Mouse (Mus musculus) stomach, embryonic 15.5 days (tissue): ENCODE data around the gene Galnt17. TPM values are rescaled to one million over a fixed set of nuclear protein-coding genes. Genes with fewer than 3 reads are reported as not detected.

Experiments
- ATAC-seq: fragments of 200-750 bp; cut with Nextera tagmentation; 2 replicates; pipeline ENCODE4 v1.8.0; 2017; ENCODE audit warnings: low read depth, moderate number of reproducible peaks, moderate TSS enrichment; ENCODE audit not compliant: insufficient read depth, low FRiP score
- H3K27ac ChIP-seq: fragments of 300-500 bp; sonication (generic); 2 replicates; pipeline ENCODE4 v1.5.1; 2015; ENCODE audit warnings: mild to moderate bottlenecking, inconsistent platforms
- H3K27me3 ChIP-seq: fragments of 300-500 bp; sonication (generic); replicated peaks from 2 replicates; pipeline ENCODE4 v1.6.1; 2015; ENCODE audit warnings: inconsistent platforms
- H3K36me3 ChIP-seq: fragments of 300-500 bp; sonication (generic); 2 replicates; pipeline ENCODE4 v1.6.1; 2015; ENCODE audit warnings: inconsistent platforms
- H3K4me1 ChIP-seq: fragments of 300-500 bp; sonication (generic); 2 replicates; pipeline ENCODE4 v1.6.1; 2015; ENCODE audit warnings: inconsistent platforms
- H3K4me2 ChIP-seq: fragments of 300-500 bp; sonication (generic); 2 replicates; pipeline ENCODE4 v1.6.1; 2015; ENCODE audit warnings: mild to moderate bottlenecking, inconsistent platforms
- H3K4me3 ChIP-seq: fragments of 300-500 bp; sonication (generic); replicated peaks from 2 replicates; pipeline ENCODE4 v1.5.1; 2015; ENCODE audit warnings: inconsistent platforms
- H3K9ac ChIP-seq: fragments of 300-500 bp; sonication (generic); 2 replicates; pipeline ENCODE4 v1.6.1; 2015; ENCODE audit warnings: inconsistent platforms
- H3K9me3 ChIP-seq: fragments of 300-500 bp; sonication (generic); 2 replicates; pipeline ENCODE4 v1.6.1; 2016; ENCODE audit warnings: inconsistent platforms
- WGBS: fragments of 180-500 bp; shearing (Covaris S2); methylation state at CpG from one replicate; pipeline ENCODE4 v1.1.7; 2015; 5-methylcytosine and 5-hydroxymethylcytosine counted together
- polyA plus RNA-seq: library from polyadenylated mRNA; unstranded; fragments of >200 nt; fragmentation: Nextera tagmentation; extraction: Ambion mirVana; gene quantifications from 2 replicates; pipeline ENCODE4 v1.2.1, GENCODE M21; 2015

Galnt17 gene
- polyA plus RNA-seq, 1 experiment from 2014 or later = 1.6 TPM

- no peaks in the 10 kb centered on the region for H3K4me1 ChIP-seq
- H3K27ac ChIP-seq = no peak overlapping the region
- H3K4me3 ChIP-seq = no peak overlapping the region
- WGBS = 87% methylated on average over 6 of the region's 6 CpGs
- H3K4me2 ChIP-seq = no peak overlapping the region
- H3K9ac ChIP-seq = no peak overlapping the region
- no peak for ATAC-seq
- no peaks in the 10 kb centered on the region for H3K9me3 ChIP-seq
- no peaks in the 10 kb centered on the region for H3K27me3 ChIP-seq
- no peaks in the 10 kb centered on the region for H3K36me3 ChIP-seq
Observed at GRCm38 (mm10) chr5:130848562-130848961, 459.7 kb downstream of the Galnt17 start.

GRCm38 (mm10) chr5:130825797-130826196, 482.5 kb downstream of the Galnt17 start:
- Histone ChIP-seq H3K36me3 (no peaks in the 10 kb centered on the region), H3K27ac (no peak overlapping the region), H3K9me3 (no peaks in the 10 kb centered on the region), H3K9ac (no peak overlapping the region), H3K4me1 (no peaks in the 10 kb centered on the region), H3K4me2 (no peak overlapping the region), H3K27me3 (no peaks in the 10 kb centered on the region), H3K4me3 (no peak overlapping the region)
- WGBS = 74% methylated on average over 2 of the region's 2 CpGs
- ATAC-seq = no peak
